Mouse (Mus musculus): ENCODE measurements at regions not wholly inside any gene's neighbourhood (a gene's known extent, or its start where the extent isn't known, plus 50 kb on each side); places are given as distances from the start of the nearest gene placed in this dataset.

DNA sequence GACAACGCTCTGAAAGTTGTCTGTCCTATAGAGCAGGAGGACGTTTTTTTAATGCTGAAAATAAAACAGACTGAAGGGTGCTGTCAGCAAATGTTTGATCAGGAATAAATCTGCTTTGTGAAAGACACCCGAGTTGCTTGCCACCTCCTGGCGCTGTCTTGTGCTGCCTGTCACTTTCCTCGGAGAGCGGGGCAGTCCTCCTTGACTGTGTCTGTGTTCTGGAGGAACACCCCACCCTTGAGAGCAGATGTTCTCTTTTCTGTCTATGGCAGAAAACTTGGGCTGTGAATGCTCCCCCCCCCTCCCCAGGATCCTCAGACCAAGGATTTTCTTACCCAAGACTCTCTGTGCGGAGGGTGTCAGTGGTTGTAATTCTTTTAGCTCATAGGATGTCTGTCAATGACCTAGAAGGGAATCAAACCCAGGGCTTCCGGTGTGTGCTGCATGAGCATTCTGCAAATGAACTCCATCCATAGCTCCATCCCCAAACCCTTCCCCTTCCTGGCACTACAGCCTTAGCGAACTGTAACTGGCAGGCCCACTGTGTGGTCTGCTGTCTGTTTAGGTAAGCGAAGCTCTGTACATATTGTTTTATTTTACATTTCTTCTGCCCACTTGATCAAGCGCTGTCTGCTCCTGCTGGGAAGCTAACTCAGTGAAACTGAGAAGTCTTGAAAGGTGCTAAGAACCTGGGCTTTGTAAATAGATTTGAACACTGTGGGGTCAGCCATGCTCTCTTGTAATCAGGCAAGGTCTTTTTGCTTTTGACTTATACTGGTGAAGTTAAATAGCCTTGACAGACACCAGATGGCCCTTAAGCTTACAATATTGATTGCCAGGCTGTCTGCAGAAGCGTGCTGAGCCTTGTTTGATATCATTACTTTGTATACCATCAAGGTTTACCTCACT lies 53.0 kb upstream of the Bach1 start:
- H3K4me3 ChIP-seq (replicated peaks; ENCODE audit: low read length), result no peak overlapping the region
- no peaks in the 10 kb centered on the region for H3K36me3 ChIP-seq (ENCODE audit: control insufficient read depth, insufficient read depth)
- H3K9me3 ChIP-seq (ENCODE audit: control insufficient read depth, low read length), result no peaks in the 10 kb centered on the region
- ATAC-seq, result peak; percentile 93
- no peaks in the 10 kb centered on the region for H3K27me3 ChIP-seq (replicated peaks; ENCODE audit: control insufficient read depth, insufficient read depth, low read length)
- H3K9ac ChIP-seq (replicated peaks; ENCODE audit: low read depth, low read length), result no peak overlapping the region
- H3K4me2 ChIP-seq (ENCODE audit: low read length), result peak overlapping the region; percentile 13; the same call in 1 of the 2 replicates
- peaks cover 9% of the 10 kb centered on the region for H3K4me1 ChIP-seq (replicated peaks; ENCODE audit: control insufficient read depth, insufficient read depth, low read length)
- WGBS, result 47% methylated on average over 12 of the region's 12 CpGs
- H3K27ac ChIP-seq (ENCODE audit: low read length), result peak overlapping the region; percentile 73

DNA sequence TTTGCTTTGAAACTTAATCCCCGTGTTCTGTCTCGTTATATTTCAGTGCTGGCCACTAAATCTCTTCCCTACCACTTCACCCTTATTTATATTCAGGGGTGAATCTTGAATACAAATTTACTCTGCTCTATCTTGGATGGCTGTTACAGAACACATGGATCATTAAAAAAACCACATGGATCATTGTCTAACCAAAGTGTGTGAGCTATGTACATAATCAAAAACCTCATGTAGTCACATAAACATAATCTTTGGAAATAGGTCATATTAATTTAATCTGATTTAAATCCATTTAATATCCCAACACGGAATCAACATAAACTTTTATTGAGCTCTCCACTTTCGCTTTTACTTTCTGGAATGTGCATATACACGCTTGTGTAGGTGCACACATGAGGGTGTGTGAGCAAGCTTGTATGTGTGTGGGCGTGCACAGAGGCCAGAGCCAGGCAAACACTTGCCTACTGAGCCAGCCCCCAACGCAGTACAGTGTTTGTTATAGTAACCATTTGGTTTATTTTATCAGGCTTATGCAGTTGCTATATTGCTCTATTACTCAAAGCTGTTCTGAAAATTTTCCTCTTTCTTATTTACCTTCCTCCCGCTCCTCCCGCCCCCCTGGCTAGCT lies 52.2 kb upstream of the Bach1 start:
- H3K9ac ChIP-seq (replicated peaks; ENCODE audit: low read depth, low read length), result no peak overlapping the region
- no peak; the same call in 1 of the 2 replicates for ATAC-seq
- peaks cover 9% of the 10 kb centered on the region for H3K4me1 ChIP-seq (replicated peaks; ENCODE audit: control insufficient read depth, insufficient read depth, low read length)
- no peak overlapping the region for H3K4me2 ChIP-seq (ENCODE audit: low read length)
- peak overlapping the region; percentile 73 for H3K27ac ChIP-seq (ENCODE audit: low read length)
- H3K4me3 ChIP-seq (replicated peaks; ENCODE audit: low read length), result no peak overlapping the region
- 73% methylated on average over 9 of the region's 9 CpGs for WGBS
- H3K36me3 ChIP-seq (ENCODE audit: control insufficient read depth, insufficient read depth), result no peaks in the 10 kb centered on the region
- no peaks in the 10 kb centered on the region for H3K9me3 ChIP-seq (ENCODE audit: control insufficient read depth, low read length)
- H3K27me3 ChIP-seq (replicated peaks; ENCODE audit: control insufficient read depth, insufficient read depth, low read length), result no peaks in the 10 kb centered on the region
